Mouse (Mus musculus): ENCODE measurements around the gene Shank3.

Shank3 gene

DNA sequence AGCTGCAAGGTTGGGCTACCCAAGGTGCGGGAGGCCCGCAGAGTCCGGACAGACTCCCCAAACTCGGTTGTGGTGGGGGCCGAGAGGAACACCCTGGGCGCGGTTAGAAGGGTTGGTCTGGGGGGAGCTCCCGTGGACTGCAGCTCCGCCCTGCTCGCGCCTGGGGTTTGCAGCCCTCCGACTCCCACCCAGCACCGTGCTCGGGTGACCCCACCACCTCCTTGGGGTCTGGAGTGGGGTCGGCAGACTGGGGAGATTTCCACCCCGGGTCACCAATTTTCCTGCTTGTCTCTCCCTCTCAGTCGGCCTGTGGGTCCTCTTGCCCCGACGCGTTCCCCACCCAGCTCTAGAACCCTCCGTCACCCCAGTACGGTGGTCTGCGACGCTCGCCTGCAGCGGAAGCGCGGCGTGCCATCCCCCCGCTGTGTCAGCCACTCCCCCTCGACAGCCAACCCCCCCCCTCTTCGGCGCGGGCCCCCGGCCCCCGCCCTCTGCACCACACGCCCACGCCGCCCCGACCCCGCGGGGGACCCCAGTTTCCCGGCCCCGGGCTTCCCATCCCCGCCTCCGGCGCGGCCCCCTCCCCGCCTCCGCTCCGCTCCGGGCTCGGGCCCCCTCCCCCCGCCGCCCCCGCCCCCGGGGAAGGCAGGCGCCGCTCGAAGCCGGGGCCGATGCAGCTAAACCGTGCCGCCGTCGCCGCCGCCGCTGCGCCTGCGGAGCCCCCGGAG is at the start of gene Shank3:
Shank3 (plus strand) TSS at position 663 of the 728 bp plus-strand sequence.
- DNase-seq = peak; percentile 58

DNA sequence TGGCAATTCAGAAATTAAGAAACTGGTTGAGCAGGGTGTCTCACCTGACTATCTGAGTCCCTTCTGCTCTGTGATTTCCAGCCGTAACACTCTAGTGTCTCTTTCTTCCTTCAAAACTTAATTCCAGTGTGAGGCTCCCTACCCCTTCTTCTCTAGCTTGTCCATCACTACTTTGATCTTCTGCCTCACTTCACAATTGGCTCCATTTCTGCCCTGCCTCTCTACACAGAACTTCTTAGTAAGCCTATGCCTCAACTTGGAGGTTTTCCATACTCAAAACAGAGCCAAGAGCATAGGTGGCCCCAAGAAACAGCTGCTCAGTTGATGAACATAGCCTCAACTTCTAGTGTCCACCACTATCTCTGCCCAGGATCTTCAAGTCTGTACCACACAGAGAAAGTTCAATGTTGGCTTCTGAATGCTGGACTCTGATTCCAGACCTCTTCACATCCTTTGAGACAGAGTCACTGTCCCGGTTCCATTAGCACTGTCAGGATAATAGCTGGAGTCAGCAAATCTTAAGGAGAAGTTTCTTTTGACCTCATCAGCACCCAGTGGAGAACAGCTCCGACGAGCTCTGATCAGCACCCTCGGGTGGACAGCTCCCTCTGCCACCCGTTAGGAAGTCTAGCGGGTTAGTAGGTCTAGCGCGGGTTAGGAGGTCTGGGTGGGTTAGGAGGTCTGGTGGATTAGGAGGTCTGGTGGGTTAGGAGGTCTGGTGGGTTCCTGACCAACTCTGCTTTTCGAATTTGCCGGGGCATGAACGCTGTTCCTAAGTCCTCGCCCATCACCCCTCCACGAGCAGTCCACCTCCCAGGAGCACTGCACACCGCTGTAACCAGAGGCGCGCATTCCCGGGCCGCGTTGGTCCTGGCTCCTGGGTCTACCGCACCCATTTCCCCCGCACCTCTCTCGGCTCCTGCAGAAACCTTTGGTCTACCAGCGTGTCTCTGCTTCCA is 46.2 kb upstream of the Shank3 start:
- no peak for DNase-seq

DNA sequence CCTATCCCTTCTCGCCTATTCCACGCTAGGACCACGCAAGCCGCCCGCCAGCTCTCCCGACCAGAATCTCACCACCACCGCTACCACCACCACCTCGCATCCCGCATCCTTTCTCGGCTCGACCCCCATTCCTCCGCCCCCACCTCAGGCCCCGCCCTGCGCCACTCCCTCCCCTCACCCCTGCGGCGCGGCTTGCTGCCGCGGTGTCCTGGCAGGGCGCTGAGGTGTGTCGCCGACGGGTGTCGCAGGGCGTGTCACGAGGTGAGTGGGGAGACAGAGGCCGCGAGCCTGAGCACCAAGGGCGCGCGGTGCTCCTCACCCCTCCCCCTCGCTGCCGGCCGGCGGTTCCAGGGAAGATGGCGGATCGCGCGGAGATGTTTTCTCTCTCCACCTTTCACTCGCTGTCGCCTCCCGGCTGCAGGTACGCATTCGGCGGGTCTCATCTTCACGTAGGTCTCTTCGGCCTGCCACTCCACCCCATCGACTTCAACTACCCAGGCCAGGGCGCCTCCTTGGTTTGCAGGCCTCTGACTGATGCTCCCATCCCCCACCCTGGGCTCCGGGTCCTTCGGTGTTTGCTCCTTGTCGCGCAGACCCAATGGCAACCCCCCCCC is 45.5 kb upstream of the Shank3 start, which contains the start of gene Mapk8ip2:
Mapk8ip2 (plus strand) TSS at position 49 of the 614 bp plus-strand sequence.
- peak; percentile 68 for DNase-seq

DNA sequence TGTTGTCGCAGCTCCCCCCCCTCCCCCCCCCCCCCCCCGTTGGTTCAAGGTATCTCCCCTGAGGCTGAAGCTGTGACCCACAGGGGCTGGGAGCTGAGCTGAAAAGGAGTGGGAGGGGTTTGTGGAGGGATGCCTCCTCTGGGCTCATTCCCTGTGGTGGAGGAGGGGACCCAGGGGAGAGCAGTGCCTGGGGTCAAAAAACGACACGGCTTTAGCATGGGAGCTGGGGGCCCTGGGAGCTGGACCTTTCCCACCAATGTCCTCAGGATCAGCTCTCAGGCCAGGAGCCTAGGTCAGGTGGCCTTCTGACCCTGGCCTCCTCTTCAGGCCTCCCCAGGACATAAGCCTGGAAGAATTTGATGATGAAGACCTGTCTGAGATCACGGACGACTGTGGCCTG is 44.6 kb upstream of the Shank3 start:
- no peak for DNase-seq

DNA sequence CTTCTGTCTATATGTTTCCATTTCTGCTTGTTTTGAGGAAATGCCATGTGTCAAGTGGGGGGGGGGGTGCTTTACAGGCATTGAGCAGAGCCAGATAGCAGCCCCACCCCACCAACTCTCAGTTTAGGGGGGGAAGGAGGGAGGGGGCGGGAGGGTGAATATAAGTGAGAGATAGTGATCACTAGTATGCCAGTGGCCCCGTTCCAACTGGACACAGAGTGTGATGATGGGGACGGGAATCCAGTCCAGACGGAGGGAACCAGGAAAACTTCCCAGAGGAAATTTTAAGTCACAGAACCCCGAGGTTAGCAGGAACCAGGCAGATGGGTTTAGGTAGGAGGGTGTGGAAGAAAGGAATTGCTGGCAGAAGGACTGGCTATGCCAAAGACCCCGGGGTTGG is 43.8 kb upstream of the Shank3 start:
- no peak for DNase-seq

DNA sequence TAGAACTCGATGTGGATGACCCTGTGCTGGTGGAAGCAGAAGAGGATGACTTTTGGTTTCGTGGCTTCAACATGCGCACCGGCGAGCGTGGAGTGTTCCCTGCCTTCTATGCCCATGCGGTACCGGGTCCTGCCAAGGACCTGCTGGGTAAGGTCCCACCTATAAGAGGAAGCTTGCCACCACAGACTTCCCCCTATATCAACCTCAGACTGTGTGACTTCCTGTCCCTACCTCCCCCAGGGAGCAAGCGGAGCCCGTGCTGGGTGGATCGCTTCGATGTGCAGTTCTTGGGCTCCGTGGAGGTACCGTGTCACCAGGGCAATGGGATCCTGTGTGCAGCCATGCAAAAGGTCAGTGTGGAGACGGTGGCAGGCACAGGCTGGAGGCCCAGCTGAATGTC is 40.5 kb upstream of the Shank3 start:
- no peak for DNase-seq

DNA sequence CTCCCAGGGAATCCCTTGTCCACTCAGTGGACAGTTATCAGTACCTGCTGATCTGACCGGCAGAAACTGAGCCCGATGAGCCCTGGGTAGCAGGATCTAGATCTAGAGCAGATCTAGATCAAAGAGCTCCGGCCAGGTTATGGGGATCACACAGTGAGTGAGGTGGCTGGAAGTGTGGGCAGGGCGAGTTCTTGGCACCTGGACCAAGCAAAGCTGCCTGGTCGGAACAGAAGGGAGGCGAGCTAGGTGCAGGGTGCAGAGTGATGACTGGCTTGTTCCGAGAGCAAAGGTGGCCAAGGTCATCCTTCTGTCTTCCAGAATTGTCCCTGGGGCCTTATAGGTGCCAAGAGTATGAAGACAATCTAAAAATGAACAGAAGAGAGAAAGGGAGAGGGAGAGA is 39.6 kb upstream of the Shank3 start:
- DNase-seq = no peak

DNA sequence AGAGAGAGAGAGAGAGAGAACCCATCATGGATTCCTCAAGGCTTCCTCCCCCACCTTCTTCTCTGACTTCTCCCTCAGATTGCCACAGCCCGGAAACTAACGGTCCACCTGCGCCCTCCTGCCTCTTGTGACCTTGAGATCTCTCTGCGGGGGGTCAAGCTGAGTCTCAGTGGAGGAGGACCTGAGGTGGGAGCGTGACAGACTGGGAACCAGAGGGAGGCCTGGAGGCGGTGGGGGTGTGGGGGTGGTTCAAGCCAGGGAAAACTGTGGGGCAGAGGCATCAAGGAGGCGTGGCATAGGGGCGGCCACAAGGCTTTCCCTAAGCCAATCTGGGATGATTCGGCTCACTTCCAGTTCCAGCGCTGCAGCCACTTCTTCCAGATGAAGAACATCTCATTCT is 39.1 kb upstream of the Shank3 start:
- DNase-seq = no peak

DNA sequence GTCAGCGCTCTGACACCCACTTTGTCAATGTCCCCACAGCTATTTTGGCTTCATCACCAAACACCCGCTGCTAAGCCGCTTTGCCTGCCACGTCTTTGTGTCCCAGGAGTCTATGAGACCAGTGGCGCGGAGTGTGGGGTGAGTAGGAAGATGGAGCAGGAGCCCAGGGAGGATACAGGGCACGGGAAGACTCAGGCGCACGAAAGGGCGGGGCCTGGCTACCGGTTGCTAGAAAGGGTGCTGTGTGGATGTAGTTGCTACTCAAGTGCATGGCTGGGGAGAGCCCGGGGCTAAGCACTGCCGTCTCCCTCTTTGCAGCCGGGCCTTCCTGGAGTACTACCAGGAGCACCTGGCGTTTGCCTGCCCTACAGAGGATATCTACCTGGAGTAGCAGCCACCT is 38.1 kb upstream of the Shank3 start:
- DNase-seq = no peak

DNA sequence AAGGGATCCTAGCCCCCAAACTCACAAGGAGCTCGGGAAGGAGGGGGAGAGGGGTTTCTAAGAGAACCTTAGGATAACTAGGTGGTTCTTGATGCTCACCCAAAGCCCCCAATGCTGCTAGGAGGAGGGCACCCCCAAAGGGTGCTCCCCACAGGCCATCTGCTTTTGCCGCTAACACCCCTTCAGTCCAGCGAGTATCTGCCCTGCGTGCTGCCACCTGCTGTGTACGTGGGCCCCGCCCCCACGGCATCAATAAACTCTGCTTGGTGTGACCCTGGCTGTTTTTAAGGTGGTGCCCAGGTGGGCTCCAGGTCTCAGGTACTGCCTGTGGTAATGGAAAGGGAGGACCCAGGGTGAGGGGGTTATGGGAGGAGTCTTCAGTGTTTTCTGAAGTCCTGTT is 37.2 kb upstream of the Shank3 start:
- no peak for DNase-seq

DNA sequence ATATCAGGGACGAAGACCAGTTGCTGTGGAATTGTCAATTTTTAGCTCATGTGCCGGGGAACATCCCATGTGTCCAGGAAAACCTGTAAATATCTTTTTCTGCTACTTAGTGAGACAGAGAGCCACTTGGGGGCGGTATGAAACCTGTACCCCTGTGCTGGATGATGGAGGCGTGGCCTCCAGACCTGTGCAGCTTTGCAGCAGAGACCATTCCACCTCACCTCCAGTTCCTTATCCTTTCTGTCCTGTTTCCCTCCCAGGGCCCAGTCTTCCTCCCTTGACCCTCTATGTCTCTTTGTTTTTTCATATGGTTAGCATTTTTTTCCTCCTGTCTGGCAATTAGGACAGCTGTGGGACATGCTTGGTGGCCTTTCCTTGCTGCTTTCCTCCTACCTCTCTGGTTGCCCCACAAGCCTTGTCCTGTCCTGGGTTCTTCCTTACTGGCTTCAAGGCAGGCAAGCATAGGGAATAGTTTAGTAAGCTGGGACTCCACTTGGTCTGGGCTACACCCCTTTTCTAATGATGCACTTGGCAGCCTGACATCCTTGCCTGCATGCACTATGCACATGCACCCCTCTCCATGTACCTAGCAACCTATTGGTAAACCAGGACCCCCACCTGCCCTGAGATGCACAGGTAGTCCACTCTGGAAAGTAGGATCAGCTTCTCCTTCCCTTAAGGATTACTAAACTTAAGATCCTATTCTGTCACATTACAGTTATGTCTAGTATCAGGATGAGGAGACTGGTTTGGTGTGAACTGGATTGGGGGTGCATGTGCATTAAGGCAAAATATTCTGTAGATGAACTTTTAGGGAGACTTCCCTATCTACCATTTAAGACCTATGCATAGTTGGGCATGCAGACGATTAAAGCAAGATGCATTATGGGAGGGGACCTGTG is 35.8 kb upstream of the Shank3 start:
- no peak for DNase-seq

DNA sequence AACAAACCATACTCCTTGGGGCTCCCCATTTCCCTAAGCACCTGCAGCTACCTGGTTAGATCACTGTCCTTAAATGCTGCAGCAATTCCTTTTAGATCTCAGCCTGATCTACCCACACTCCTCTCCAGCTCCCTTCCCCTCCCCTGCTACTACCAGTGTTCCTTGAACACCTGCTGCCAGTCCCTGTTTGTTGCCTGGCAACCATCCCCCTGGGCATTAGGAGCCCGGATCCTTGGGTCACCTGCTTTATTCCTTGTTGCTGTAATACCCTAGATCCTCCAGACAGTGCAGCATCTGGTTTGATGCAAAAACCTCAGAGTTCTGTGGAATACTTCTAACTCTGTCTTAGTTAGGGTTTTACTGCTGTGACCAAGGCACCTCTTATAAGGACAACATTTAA is 34.4 kb upstream of the Shank3 start:
- DNase-seq = no peak

DNA sequence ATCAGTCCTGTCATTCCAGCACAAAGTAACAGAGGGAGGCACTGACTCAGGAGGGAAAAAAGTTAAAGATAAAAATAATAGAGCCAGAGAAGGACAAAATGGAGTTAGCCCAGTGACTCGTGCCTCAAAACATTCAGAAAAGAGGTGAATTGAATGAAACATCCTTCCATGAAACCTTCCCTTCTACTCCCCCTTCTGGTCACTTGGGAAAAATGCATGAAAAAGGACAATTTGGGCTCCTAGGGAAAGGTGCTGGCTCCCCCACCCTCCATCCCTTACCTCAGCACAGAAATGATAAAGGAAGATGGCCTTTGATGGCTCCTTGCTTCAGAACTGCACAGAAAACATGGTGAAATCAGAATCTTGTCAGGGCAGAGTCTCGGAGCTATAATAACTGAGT is 30.8 kb upstream of the Shank3 start:
- DNase-seq = no peak

DNA sequence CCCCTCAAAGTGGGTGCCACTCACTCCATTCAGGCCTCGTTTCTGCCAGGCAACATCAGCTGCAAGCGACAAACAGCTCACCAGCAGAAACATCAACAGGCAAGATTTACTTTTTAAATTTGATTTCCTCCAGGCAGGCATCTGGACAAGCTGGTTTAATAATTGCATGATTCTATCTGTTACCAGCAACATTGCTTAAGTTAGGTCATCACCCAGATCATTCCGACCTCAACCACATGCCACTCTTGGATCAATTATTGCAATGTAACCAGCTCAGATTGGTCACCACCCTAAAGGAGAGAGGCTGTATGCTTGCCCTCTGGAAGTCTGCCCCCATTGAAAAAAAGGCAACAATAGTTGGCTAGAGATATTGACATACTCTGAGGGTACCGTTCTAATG is 27.9 kb upstream of the Shank3 start:
- DNase-seq = no peak

DNA sequence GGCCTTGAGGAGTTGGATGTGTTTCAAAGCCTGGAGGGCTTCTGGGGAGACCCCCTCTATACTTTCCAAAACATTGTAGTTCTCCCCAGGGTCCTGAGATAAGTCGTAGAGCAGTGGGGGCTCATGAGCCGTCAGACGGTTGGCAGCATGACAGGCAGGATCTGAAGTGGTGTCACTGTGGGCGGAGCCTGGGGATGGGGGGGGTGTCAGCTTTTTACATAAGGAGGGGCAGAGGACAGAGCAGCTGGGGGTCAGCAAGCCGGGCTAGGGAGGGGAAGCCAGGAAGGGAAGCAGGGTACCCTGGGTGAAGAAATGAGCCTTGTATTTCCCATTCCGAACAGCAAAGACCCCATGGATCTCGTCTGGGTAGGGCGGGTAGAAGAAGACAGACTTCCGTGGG is 26.1 kb upstream of the Shank3 start:
- no peak for DNase-seq

DNA sequence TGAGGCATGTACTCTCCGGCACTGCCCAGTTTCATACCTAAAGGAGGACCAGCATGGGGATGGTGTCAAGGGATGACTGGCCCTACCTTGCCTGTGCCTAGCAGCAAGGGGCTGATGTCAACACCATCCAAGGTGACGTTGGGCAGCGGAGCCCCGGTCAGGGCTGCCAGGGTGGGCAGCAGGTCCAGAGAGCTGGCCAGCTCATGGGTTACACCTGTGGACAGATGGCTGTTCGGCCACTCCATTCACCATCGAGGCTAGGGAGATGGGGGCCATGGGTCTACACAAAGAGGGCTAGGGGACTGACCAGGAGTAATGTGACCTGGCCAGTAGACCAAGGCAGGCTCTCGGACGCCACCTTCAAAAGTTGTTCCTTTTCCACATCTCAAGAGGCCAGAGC is 25.5 kb upstream of the Shank3 start:
- no peak for DNase-seq

DNA sequence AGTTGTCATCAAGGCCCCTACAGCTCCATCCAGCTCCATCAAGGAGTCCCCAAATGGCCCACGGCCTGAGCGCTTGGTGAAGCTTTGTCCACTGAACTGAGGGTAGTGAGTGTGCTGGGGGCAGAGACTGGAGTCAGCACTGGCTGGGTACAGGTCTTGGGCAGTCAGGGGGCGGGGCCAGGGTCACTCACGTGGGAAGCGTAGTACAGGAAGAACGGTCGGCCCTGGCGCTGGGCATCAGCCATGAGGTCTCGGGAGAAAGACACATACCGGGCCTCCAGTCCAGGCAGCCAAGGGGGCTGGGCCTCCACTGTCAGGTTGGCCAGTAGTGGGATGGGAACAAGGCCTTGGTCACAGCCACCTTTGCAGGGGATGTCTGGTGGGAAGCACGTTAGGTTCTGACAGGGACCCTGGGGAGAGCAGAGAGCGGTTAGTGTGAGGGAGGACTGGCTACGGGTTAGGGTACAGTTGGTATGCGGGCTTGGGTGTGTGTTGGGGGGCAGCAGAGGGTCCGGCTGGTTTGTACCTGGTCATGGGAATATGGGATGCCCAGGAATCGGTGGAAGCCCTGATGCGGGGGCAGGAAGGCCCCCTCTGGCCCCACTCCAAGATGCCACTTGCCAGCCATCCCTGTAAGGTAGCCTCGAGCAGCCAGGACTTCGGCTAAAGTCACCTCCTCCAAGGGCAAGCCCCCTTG is 24.7 kb upstream of the Shank3 start:
- DNase-seq = no peak

DNA sequence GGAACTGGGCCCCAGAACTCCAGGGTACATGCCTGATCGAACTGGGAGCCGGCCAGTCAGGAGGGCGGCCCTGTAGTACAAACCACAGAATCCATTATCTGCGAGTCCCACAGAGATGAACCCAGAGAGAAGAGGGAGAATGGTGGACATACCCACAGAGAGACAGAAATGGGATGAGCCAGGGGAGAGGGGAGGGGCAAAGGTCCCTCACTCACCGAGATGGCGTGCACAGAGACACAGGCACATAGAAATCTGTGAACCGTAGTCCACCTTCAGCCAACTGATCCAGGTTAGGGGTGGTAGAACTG is 24.2 kb upstream of the Shank3 start:
- DNase-seq = no peak

DNA sequence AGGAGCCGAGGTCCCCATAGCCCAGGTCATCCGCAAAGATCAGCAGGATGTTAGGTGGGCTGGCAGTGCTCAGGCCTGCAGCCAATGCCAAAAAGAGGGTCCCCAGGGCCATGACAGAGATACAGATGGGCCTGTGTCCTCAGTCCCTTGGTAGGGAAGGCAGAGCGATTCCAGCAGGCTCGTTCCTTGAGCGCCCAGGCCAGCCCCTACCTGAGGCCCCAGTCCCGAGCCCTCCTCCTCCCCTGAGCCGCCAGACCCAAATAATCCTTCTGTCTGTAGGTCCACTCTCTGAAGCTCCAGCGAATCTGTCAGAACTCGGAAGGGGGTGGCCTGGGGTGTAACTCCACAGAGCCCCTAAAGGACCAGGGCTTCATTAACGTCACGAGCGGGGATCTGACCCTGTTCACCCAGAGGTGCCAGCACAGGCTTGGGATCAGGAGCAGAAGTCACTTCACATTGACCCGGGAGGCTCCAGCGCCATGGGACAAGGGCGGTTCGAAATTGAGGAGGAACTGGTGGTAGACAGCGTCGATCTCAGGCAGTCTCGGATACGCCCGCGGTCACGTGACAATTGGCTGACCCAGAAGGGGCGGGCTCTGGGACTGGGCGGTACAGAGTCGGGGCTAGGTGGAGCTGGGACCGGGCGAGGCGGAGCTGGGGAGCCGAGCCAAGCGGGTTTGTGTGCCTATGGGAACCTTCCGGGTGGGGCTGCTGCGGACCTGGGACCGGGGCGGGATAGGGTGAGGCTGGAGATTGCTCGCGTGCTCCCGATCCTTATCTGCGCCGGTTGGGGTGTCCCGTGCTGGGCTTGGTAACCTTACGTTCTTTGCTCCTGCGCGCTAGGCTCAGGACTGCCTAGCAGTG is 23.6 kb upstream of the Shank3 start:
- peak; percentile 92 for DNase-seq

DNA sequence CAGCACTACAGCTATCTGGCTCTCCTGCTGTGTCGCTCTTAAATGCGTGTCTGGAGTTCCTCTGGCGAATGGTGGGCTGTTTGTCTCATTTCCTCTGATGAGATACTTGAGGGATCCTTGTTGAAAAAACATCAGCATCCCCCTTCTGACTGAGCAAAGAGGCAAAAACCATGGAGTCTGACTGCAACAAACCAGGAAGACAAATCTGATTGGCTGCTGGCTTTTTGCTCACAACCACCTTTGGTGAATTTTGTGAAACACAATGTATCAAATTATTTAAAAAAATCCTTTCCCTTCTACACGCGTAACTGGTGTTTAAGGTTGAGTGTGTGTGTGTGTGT is 23.0 kb upstream of the Shank3 start:
- DNase-seq = no peak

DNA sequence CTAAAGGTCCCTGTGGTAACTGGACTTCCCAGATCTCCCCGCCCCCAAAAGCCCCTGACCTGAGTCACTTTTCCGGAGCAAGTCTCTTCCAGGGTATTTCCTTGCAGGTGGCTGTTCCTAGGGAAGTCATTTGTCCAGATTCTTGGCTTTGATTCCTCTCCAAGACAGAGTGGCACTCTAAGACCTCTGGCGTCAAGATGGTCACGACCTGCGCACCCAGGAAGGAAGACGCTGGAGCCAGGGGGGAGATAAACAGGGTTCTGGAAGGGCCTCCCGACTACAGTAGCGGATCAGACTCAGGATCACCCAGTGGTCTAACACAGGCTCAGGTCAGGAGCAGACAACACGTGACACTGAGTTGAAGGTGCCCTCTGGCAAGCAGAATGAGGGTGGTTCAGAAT is 22.3 kb upstream of the Shank3 start, which contains the start of gene Arsa:
Arsa (minus strand) TSS at position 335 of the 401 bp plus-strand sequence.
- no peak for DNase-seq

All from right cerebral cortex, postnatal 14 days (tissue).